Mouse (Mus musculus): ENCODE measurements around the gene Asgr1. TPM values are rescaled to one million over a fixed set of nuclear protein-coding genes. Genes with fewer than 3 reads are reported as not detected.

Asgr1 gene
- total and polyA plus RNA-seq, 3 experiments = 0.08 to 1.7 TPM; not detected in 1

Small RNA genes within 50 kb of the gene (microRNA-seq; reads per million reads assigned to microRNA genes)
- gene Mir324 = 1,982 to 2,409 reads per million in 2 experiments

Other genes with a start within 250 kb of the Asgr1 start
Only the 30 nearest of the 35 such genes appear.
- gene Tmem256, start 215.6 kb upstream of the Asgr1 start, total RNA-seq (2021) = 100 to 1,000 TPM; 139 to 173 TPM
- 116 and 160 TPM in 2 replicates for gene Tmem256, start 215.6 kb upstream of the Asgr1 start, polyA plus RNA-seq (2012; rRNA removed)
- gene Plscr3, start 207.7 kb upstream of the Asgr1 start, total RNA-seq (2021) = 10 to 100 TPM; 50.8 to 53.5 TPM
- 224 and 230 TPM in 2 replicates for gene Plscr3, start 207.7 kb upstream of the Asgr1 start, polyA plus RNA-seq (2012; rRNA removed)
- gene Tnk1, start 195.4 kb upstream of the Asgr1 start, total RNA-seq (2021) = under 1 TPM in 1 of 2 experiments, not detected in 1; 0.38 TPM
- gene Tnk1, start 195.4 kb upstream of the Asgr1 start, polyA plus RNA-seq (2012; rRNA removed) = 0.17 and 0.91 TPM in 2 replicates
- not detected for gene Tmem95, start 176.1 kb upstream of the Asgr1 start, total RNA-seq (2021)
- gene Tmem95, start 176.1 kb upstream of the Asgr1 start, polyA plus RNA-seq (2012; rRNA removed) = not detected in 2 replicates
- 1 to 10 TPM; 3.2 to 5.7 TPM for gene Kctd11, start 172.7 kb upstream of the Asgr1 start, total RNA-seq (2021)
- gene Kctd11, start 172.7 kb upstream of the Asgr1 start, polyA plus RNA-seq (2012; rRNA removed) = 4.1 and 4.9 TPM in 2 replicates
- under 1 TPM; 0.46 to 0.69 TPM for gene Acap1, start 158.5 kb upstream of the Asgr1 start, total RNA-seq (2021)
- 0.71 and 1.0 TPM in 2 replicates for gene Acap1, start 158.5 kb upstream of the Asgr1 start, polyA plus RNA-seq (2012; rRNA removed)
- under 1 TPM; 0.66 to 0.86 TPM for gene 2810408A11Rik, start 153.1 kb upstream of the Asgr1 start, total RNA-seq (2021)
- 0.18 and 0.74 TPM in 2 replicates for gene 2810408A11Rik, start 153.1 kb upstream of the Asgr1 start, polyA plus RNA-seq (2012; rRNA removed)
- gene Neurl4, start 153.0 kb upstream of the Asgr1 start, total RNA-seq (2021) = 10 to 100 TPM; 40.6 to 44.2 TPM
- 38.6 and 47.6 TPM in 2 replicates for gene Neurl4, start 153.0 kb upstream of the Asgr1 start, polyA plus RNA-seq (2012; rRNA removed)
- 10 to 100 TPM; 44.7 to 61.8 TPM for gene Gps2, start 140.2 kb upstream of the Asgr1 start, total RNA-seq (2021)
- 130 and 148 TPM in 2 replicates for gene Gps2, start 140.2 kb upstream of the Asgr1 start, polyA plus RNA-seq (2012; rRNA removed)
- gene Eif5a, start 132.1 kb upstream of the Asgr1 start, total RNA-seq (2021) = 100 to 1,000 TPM; 572 to 622 TPM
- gene Eif5a, start 132.1 kb upstream of the Asgr1 start, polyA plus RNA-seq (2012; rRNA removed) = 180 and 225 TPM in 2 replicates
- gene Ybx2, start 118.3 kb upstream of the Asgr1 start, total RNA-seq (2021) = 10 to 100 TPM; 12.9 to 20.0 TPM
- gene Ybx2, start 118.3 kb upstream of the Asgr1 start, polyA plus RNA-seq (2012; rRNA removed) = 21.8 and 41.4 TPM in 2 replicates
- 100 to 1,000 TPM in 1 of 2 experiments, 10 to 100 TPM in 1; 84.2 to 119 TPM for gene Slc2a4, start 105.9 kb upstream of the Asgr1 start, total RNA-seq (2021)
- 138 and 142 TPM in 2 replicates for gene Slc2a4, start 105.9 kb upstream of the Asgr1 start, polyA plus RNA-seq (2012; rRNA removed)
- under 1 TPM in 1 of 2 experiments, not detected in 1; 0.78 TPM for gene Cldn7, start 89.3 kb upstream of the Asgr1 start, total RNA-seq (2021)
- gene Cldn7, start 89.3 kb upstream of the Asgr1 start, polyA plus RNA-seq (2012; rRNA removed) = 0.11 and 0.32 TPM in 2 replicates
- gene Ctdnep1, start 72.9 kb upstream of the Asgr1 start, total RNA-seq (2021) = 100 to 1,000 TPM; 130 to 136 TPM
- 106 and 117 TPM in 2 replicates for gene Ctdnep1, start 72.9 kb upstream of the Asgr1 start, polyA plus RNA-seq (2012; rRNA removed)
- gene Elp5, start 71.6 kb upstream of the Asgr1 start, total RNA-seq (2021) = 10 to 100 TPM; 61.9 to 91.9 TPM
- gene Elp5, start 71.6 kb upstream of the Asgr1 start, polyA plus RNA-seq (2012; rRNA removed) = 45.0 and 45.6 TPM in 2 replicates
- 100 to 1,000 TPM; 487 to 580 TPM for gene Gabarap, start 62.9 kb upstream of the Asgr1 start, total RNA-seq (2021)
- gene Gabarap, start 62.9 kb upstream of the Asgr1 start, polyA plus RNA-seq (2012; rRNA removed) = 226 and 315 TPM in 2 replicates
- gene Phf23, start 58.3 kb upstream of the Asgr1 start, total RNA-seq (2021) = 10 to 100 TPM; 52.2 to 57.6 TPM
- 9.7 and 19.0 TPM in 2 replicates for gene Phf23, start 58.3 kb upstream of the Asgr1 start, polyA plus RNA-seq (2012; rRNA removed)
- gene Dvl2, start 53.5 kb upstream of the Asgr1 start, total RNA-seq (2021) = 10 to 100 TPM; 11.2 to 12.2 TPM
- 20.2 and 22.2 TPM in 2 replicates for gene Dvl2, start 53.5 kb upstream of the Asgr1 start, polyA plus RNA-seq (2012; rRNA removed)
- gene Acadvl, start 38.7 kb upstream of the Asgr1 start, total RNA-seq (2021) = 100 to 1,000 TPM; 426 to 754 TPM
- 171 and 186 TPM in 2 replicates for gene Acadvl, start 38.7 kb upstream of the Asgr1 start, polyA plus RNA-seq (2012; rRNA removed)
- 10 to 100 TPM; 22.9 to 32.4 TPM for gene Dlg4, start 37.1 kb upstream of the Asgr1 start, total RNA-seq (2021)
- 21.7 and 22.1 TPM in 2 replicates for gene Dlg4, start 37.1 kb upstream of the Asgr1 start, polyA plus RNA-seq (2012; rRNA removed)
- 1 to 10 TPM in 1 of 2 experiments, under 1 TPM in 1; 0.45 to 2.8 TPM for gene Asgr2, start 38.6 kb downstream of the Asgr1 start, total RNA-seq (2021)
- gene Asgr2, start 38.6 kb downstream of the Asgr1 start, polyA plus RNA-seq (2012; rRNA removed) = 0.96 and 2.6 TPM in 2 replicates
- 1 to 10 TPM; 3.5 to 8.1 TPM for gene Mgl2, start 76.2 kb downstream of the Asgr1 start, total RNA-seq (2021)
- 2.2 and 2.3 TPM in 2 replicates for gene Mgl2, start 76.2 kb downstream of the Asgr1 start, polyA plus RNA-seq (2012; rRNA removed)
- gene Clec10a, start 102.1 kb downstream of the Asgr1 start, total RNA-seq (2021) = 1 to 10 TPM; 1.9 to 6.1 TPM
- gene Clec10a, start 102.1 kb downstream of the Asgr1 start, polyA plus RNA-seq (2012; rRNA removed) = 1.2 and 1.7 TPM in 2 replicates
- under 1 TPM in 1 of 2 experiments, not detected in 1; 0.73 TPM for gene Slc16a11, start 158.7 kb downstream of the Asgr1 start, total RNA-seq (2021)
- gene Slc16a11, start 158.7 kb downstream of the Asgr1 start, polyA plus RNA-seq (2012; rRNA removed) = 0.68 and 2.4 TPM in 2 replicates
- 1 to 10 TPM; 2.7 to 3.7 TPM for gene Slc16a13, start 167.0 kb downstream of the Asgr1 start, total RNA-seq (2021)
- gene Slc16a13, start 167.0 kb downstream of the Asgr1 start, polyA plus RNA-seq (2012; rRNA removed) = 5.0 and 5.6 TPM in 2 replicates
- 10 to 100 TPM in 1 of 2 experiments, 1 to 10 TPM in 1; 8.6 to 11.3 TPM for gene Bcl6b, start 175.7 kb downstream of the Asgr1 start, total RNA-seq (2021)
- 25.3 and 27.8 TPM in 2 replicates for gene Bcl6b, start 175.7 kb downstream of the Asgr1 start, polyA plus RNA-seq (2012; rRNA removed)
- gene 0610010K14Rik, start 183.8 kb downstream of the Asgr1 start, total RNA-seq (2021) = 10 to 100 TPM; 44.7 to 52.1 TPM
- gene 0610010K14Rik, start 183.8 kb downstream of the Asgr1 start, polyA plus RNA-seq (2012; rRNA removed) = 54.7 and 56.2 TPM in 2 replicates
- gene Gm21988, start 185.7 kb downstream of the Asgr1 start, total RNA-seq (2021) = 1 to 10 TPM; 3.2 to 6.2 TPM
- 6.9 and 7.8 TPM in 2 replicates for gene Gm21988, start 185.7 kb downstream of the Asgr1 start, polyA plus RNA-seq (2012; rRNA removed)
- gene Rnasek, start 185.8 kb downstream of the Asgr1 start, total RNA-seq (2021) = 100 to 1,000 TPM; 220 to 243 TPM
- 332 and 351 TPM in 2 replicates for gene Rnasek, start 185.8 kb downstream of the Asgr1 start, polyA plus RNA-seq (2012; rRNA removed)
- gene Alox12, start 201.3 kb downstream of the Asgr1 start, total RNA-seq (2021) = 1 to 10 TPM; 1.3 to 1.6 TPM
- gene Alox12, start 201.3 kb downstream of the Asgr1 start, polyA plus RNA-seq (2012; rRNA removed) = 1.7 and 1.8 TPM in 2 replicates